Mouse (Mus musculus) heart, embryonic 12.5 days (tissue): ENCODE results near the gene Sh3bgr. TPM values are rescaled to one million over a fixed set of nuclear protein-coding genes. Genes with fewer than 3 reads are reported as not detected.
A peak's percentile ranks its signal among the peaks of the same experiment; 100 is the strongest.

Experiments
- ATAC-seq: fragments of 200-750 bp; cut with Nextera tagmentation; 2 replicates; pipeline ENCODE4 v1.8.0; 2017; ENCODE audit warnings: moderate TSS enrichment, moderate library complexity; ENCODE audit not compliant: insufficient number of reproducible peaks, low FRiP score
- H3K27ac ChIP-seq: fragments of 300-500 bp; sonication (generic); 2 replicates; pipeline ENCODE4 v1.5.1; 2016; ENCODE audit warnings: mild to moderate bottlenecking, moderate library complexity; ENCODE audit not compliant: poor library complexity, severe bottlenecking
- H3K27me3 ChIP-seq: fragments of 300-500 bp; sonication (generic); replicated peaks from 2 replicates; pipeline ENCODE4 v1.6.1; 2016; ENCODE audit warnings: mild to moderate bottlenecking, moderate library complexity
- H3K36me3 ChIP-seq: fragments of 300-500 bp; sonication (generic); 2 replicates; pipeline ENCODE4 v1.6.1; 2016; ENCODE audit warnings: mild to moderate bottlenecking, moderate library complexity
- H3K4me1 ChIP-seq: fragments of 300-500 bp; sonication (generic); replicated peaks from 2 replicates; pipeline ENCODE4 v1.6.1; 2016; ENCODE audit warnings: mild to moderate bottlenecking
- H3K4me2 ChIP-seq: fragments of 300-500 bp; sonication (generic); 2 replicates; pipeline ENCODE4 v1.6.1; 2016; ENCODE audit warnings: mild to moderate bottlenecking, moderate library complexity
- H3K4me3 ChIP-seq: fragments of 300-500 bp; sonication (generic); 2 replicates; pipeline ENCODE4 v1.5.1; 2016; ENCODE audit warnings: mild to moderate bottlenecking
- H3K9ac ChIP-seq: fragments of 300-500 bp; sonication (generic); 2 replicates; pipeline ENCODE4 v1.6.1; 2016; ENCODE audit warnings: mild to moderate bottlenecking, moderate library complexity
- H3K9me3 ChIP-seq: fragments of 300-500 bp; sonication (generic); replicated peaks from 2 replicates; pipeline ENCODE4 v1.6.1; 2016; ENCODE audit warnings: mild to moderate bottlenecking, moderate library complexity
- WGBS: fragments of 180-500 bp; shearing (Covaris S2); methylation state at CpG from one replicate; pipeline ENCODE4 v1.1.7; 2016; 5-methylcytosine and 5-hydroxymethylcytosine counted together
- polyA plus RNA-seq: library from polyadenylated mRNA; unstranded; fragments of >200 nt; fragmentation: Nextera tagmentation; extraction: Ambion mirVana; gene quantifications from 2 replicates; pipeline ENCODE4 v1.2.1, GENCODE M21; 2016

The Sh3bgr gene
- polyA plus RNA-seq, 1 experiment from 2014 or later: 626 TPM

DNA sequence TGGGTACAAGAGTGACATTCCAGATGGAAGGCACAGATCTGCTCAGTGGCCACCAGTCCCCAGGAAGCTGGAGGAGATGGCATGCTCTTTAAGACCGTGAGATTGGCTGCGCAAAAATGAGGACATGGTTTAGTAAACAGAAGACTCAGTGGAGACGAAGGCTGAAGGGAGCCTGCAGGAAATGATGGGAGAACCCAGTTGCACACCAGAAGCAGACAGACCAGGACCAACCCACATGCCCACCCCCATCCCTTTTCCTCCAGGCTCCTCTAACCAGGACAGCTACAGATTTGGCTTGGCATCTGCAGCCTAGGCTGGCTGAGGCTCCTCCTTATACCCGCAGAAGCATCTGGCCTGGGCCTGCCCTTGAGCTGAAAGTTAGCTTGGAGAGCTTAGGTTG is 38.9 kb upstream of the Sh3bgr start:
- H3K4me3 ChIP-seq: no peak overlapping the region
- 77% methylated on average over 4 of the region's 4 CpGs for WGBS
- H3K4me1 ChIP-seq: peaks cover 17% of the 10 kb centered on the region
- 0 out of 2 replicates have a peak, but pooled peaks cover 4% of the 10 kb centered on the region for H3K36me3 ChIP-seq
- no peak overlapping the region for H3K27ac ChIP-seq
- no peak overlapping the region for H3K9ac ChIP-seq
- H3K27me3 ChIP-seq: no peaks in the 10 kb centered on the region
- ATAC-seq: no peak
- H3K9me3 ChIP-seq: no peaks in the 10 kb centered on the region
- no peak overlapping the region for H3K4me2 ChIP-seq

DNA sequence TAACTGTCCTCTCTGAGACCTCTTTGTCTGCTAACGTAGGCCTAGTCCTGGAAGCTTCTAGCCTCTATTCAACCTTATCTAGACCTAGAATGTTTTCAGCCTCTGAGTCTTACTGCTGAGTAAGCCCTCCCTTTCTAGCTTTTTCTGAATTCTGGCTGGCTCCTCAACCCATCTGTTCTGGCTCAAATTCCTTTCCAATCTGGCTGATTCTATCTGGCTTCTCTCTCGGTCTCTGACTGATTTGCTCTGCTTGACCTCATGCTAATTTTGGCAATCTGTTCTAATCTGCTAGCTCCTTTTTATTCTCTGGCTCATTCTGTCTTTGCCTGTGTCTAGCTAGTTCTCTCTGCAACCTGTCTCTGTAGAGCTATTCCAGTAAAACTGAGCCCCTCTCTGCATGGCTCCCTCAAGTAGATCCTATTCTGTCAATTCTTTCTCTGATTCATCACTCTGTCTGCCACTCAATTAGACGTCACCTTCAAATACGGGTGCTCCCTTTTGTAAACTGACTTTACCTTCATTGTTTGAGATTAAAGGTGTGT is 34.5 kb upstream of the Sh3bgr start:
- no peaks in the 10 kb centered on the region for H3K27me3 ChIP-seq
- no peak overlapping the region for H3K4me2 ChIP-seq
- WGBS: 61% methylated on average over 4 of the region's 4 CpGs
- no peaks in the 10 kb centered on the region for H3K36me3 ChIP-seq
- peaks cover 4% of the 10 kb centered on the region; the same call in 1 of the 2 replicates for H3K4me1 ChIP-seq
- H3K4me3 ChIP-seq: no peak overlapping the region
- H3K27ac ChIP-seq: no peak overlapping the region
- ATAC-seq: no peak
- no peaks in the 10 kb centered on the region for H3K9me3 ChIP-seq
- H3K9ac ChIP-seq: no peak overlapping the region

DNA sequence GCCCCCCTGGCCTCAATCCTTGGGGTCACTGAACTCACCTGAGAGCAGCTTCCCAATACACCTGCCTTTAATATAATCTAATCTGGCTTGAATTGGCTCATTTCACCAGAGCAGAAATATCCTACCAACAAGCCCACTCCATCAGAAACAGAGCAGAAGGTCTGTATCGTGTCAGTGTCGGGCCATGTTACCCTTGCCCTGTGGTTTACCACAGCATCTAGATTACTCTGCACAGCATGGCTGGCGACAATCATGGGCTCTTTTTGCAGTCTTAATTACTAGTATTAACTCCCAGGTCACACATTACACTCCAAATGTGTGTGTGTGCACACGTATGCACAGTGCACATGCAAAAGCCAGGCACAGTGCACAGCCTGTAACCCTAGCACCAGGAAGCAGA is 31.4 kb upstream of the Sh3bgr start:
- H3K4me3 ChIP-seq: no peak overlapping the region
- peaks cover 4% of the 10 kb centered on the region; the same call in 1 of the 2 replicates for H3K4me1 ChIP-seq
- H3K9ac ChIP-seq: no peak overlapping the region
- H3K27me3 ChIP-seq: no peaks in the 10 kb centered on the region
- no peaks in the 10 kb centered on the region for H3K36me3 ChIP-seq
- H3K27ac ChIP-seq: no peak overlapping the region
- no peak overlapping the region for H3K4me2 ChIP-seq
- 82% methylated on average over 4 of the region's 4 CpGs for WGBS
- no peak for ATAC-seq
- no peaks in the 10 kb centered on the region for H3K9me3 ChIP-seq

DNA sequence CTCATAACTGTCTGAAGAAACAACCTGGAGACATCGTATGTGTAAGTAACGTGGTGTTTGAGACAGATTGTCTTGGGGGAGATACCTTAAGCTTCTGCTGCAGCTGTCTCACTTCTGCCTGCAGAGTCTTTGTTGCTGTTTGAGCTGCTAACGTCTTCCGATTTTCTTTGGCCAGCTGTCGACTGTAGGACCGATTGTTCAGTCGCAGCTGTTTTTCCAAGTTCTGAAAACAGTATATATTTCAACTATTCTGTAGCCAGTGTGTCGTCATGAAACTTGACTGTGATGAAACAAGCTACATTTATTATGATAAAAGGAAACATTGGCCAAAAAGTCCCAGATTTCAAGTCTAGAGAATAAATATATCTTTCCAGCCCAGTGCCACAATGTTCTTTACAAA is 26.6 kb upstream of the Sh3bgr start:
- no peaks in the 10 kb centered on the region for H3K36me3 ChIP-seq
- no peak overlapping the region for H3K4me3 ChIP-seq
- 73% methylated on average over 8 of the region's 8 CpGs for WGBS
- H3K9ac ChIP-seq: no peak overlapping the region
- no peak overlapping the region for H3K27ac ChIP-seq
- H3K4me2 ChIP-seq: no peak overlapping the region
- H3K4me1 ChIP-seq: peaks cover 5% of the 10 kb centered on the region; the same call in 1 of the 2 replicates
- no peaks in the 10 kb centered on the region for H3K9me3 ChIP-seq
- no peaks in the 10 kb centered on the region for H3K27me3 ChIP-seq
- no peak for ATAC-seq

DNA sequence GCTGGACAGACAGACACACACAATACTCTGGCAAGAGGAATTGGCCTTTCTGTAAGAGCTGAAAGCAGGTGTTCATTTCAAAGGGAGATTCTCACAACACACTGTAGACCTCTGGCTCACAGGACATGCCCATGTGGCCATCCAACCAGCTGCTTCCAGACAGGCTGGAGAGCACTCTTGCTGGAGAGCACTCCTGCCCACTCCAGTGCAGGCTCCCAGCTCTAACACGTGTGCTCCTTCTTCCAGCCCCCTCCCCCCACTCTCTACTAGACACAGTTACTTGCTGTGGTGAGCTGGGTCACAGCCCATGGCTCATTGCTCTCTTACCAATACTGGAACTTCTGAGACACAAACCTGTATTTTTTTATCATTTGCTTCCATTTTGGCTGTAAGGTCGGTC is 24.9 kb upstream of the Sh3bgr start:
- Histone ChIP-seq H3K27ac (no peak overlapping the region), H3K4me3 (no peak overlapping the region), H3K4me2 (no peak overlapping the region), H3K27me3 (no peaks in the 10 kb centered on the region), H3K9ac (no peak overlapping the region), H3K4me1 (peaks cover 5% of the 10 kb centered on the region; the same call in 1 of the 2 replicates), H3K36me3 (no peaks in the 10 kb centered on the region), H3K9me3 (peaks cover 3% of the 10 kb centered on the region; the same call in 1 of the 2 replicates)
- WGBS: 44% methylated on average over 2 of the region's 2 CpGs
- ATAC-seq: peak; percentile 55; the same call in 1 of the 2 replicates

DNA sequence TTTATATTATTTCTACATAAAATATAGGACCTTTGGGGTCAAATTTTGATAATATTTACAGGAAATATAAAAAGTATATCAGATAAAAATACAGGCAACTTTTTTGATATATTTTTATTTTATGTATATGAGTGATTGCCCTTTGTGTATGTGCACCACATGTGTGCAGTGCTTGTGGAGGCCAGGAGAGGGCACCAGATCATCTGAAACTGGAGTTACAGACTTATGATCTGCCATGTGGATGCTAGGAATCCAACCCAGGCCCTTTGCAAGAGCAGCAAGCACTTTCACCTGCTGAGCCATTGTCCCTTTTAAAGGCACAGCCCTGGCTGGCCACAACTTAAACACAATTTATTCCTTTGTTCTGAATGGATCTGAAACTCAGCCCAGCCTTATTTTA is 21.1 kb upstream of the Sh3bgr start:
- Histone ChIP-seq H3K9me3 (peaks cover 3% of the 10 kb centered on the region; the same call in 1 of the 2 replicates), H3K4me2 (no peak overlapping the region), H3K4me1 (peaks cover 5% of the 10 kb centered on the region; the same call in 1 of the 2 replicates), H3K4me3 (no peak overlapping the region), H3K36me3 (no peaks in the 10 kb centered on the region), H3K27me3 (no peaks in the 10 kb centered on the region), H3K27ac (no peak overlapping the region), H3K9ac (no peak overlapping the region)
- no peak for ATAC-seq

DNA sequence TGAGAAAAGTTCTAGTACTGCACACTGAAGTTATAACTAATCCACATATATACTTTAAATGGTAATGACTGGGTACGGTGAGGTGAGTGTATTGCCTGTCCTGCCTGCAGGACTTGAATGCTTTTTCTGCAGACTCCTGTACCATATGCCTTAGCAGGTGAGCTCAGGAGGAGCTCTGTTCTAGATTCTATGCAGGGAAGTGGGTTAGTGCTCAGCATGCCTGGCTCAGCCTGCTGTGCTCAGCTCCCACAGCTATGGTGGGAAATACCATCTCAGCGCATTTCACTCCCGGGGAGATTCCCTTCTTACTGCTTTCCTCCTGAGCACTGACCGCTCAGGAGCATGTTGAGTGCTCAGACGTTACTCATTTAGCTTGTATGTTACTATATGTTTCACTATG is 12.6 kb upstream of the Sh3bgr start:
- ATAC-seq: no peak
- no peak overlapping the region for H3K4me3 ChIP-seq
- H3K27ac ChIP-seq: no peak overlapping the region
- no peak overlapping the region for H3K4me2 ChIP-seq
- H3K9me3 ChIP-seq: peaks cover 4% of the 10 kb centered on the region; the same call in 1 of the 2 replicates
- H3K9ac ChIP-seq: no peak overlapping the region
- 78% methylated on average over 5 of the region's 5 CpGs for WGBS
- H3K4me1 ChIP-seq: peaks cover 5% of the 10 kb centered on the region; the same call in 1 of the 2 replicates
- H3K36me3 ChIP-seq: 0 out of 2 replicates have a peak, but pooled peaks cover 3% of the 10 kb centered on the region
- peaks cover 3% of the 10 kb centered on the region for H3K27me3 ChIP-seq

DNA sequence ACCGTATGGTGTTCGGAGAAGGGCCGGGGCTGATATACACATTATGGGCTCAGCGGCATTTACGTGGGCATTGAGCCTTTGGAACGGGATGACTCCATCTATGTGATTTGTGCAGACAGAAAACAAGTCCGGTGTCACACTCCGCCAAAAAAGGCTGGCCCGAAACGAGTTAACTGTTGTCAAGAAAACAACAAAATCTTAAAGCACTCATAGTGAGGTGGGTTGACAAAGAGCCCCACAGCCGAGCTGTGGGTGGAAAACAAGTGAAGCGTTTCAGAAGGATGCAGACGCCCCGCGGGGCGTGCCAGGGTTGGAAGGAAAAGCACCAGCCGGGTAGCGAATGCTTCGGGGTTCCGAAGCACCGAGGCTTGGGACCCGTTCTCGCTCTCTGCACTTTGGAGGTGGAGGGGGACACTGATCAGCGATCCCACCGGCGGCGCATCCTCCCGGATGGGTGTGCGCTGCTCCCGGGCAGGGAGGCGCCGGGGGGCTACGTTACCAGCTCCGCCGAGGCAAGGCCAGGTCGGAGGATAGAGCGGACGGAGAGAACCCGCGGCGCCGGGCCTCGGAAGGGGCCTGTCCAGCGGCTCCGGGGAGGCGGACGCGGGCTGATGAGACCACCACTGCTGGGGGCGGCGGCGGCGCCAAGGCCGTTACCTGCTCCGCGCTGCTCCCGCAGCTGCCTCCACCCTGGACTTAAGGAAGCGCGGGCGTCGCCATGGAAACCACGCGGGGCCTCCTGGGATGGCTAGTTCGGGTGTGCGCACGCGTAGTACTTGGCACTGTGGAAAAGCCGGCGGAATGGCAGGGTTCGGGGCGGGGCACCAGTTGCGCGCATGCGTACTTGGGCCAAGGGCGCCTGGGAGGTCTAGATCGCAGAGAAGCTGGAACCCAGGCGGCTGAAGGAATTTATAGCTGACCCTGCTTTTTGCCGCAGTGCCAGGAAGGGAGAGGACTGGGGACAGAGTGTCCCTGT is 8.4 kb upstream of the Sh3bgr start, which contains the start of gene Lca5l:
Gene Lca5l (minus strand): TSS at position 741 of the 976 bp plus-strand sequence.
- H3K27ac ChIP-seq: peak within 1 kb of the TSS; percentile 80
- peaks cover 5% of the 10 kb centered on the region; the same call in 1 of the 2 replicates for H3K4me1 ChIP-seq
- H3K4me2 ChIP-seq: peak within 1 kb of the TSS; percentile 76
- peaks cover 3% of the 10 kb centered on the region for H3K27me3 ChIP-seq
- 1% methylated on average over 77 of the region's 77 CpGs for WGBS
- 0 out of 2 replicates have a peak, but pooled peaks cover 7% of the 10 kb centered on the region for H3K9me3 ChIP-seq
- peak within 1 kb of the TSS; percentile 69 for H3K4me3 ChIP-seq
- H3K36me3 ChIP-seq: no peaks in the 10 kb centered on the region
- peak within 1 kb of the TSS; percentile 77 for H3K9ac ChIP-seq
- ATAC-seq: peak; percentile 97

DNA sequence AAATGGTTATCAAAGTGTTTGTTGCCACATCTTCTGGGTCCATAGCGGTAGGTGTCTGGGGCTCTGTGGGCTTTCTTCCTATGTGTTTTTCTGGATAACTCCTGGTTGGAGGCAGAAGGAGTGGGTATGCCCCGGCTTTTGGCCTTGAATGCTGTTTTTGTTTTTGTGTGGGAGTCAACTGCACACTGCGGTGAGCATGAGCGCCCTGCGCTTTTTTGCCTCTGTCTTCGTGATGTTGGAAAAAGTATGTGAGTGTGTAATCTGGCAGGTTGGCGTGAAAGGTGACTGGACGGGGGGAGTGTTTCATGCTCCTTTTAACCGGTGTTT is 415 bp downstream of the Sh3bgr start:
- Histone ChIP-seq H3K4me2 (peak overlapping the region; percentile 76), H3K9ac (peak overlapping the region; percentile 86), H3K27me3 (no peaks in the 10 kb centered on the region), H3K4me1 (peaks cover 28% of the 10 kb centered on the region), H3K36me3 (no peaks in the 10 kb centered on the region), H3K9me3 (no peaks in the 10 kb centered on the region), H3K4me3 (peak overlapping the region; percentile 52), H3K27ac (peak overlapping the region; percentile 97)
- WGBS: 22% methylated on average over 9 of the region's 9 CpGs
- no peak for ATAC-seq

DNA sequence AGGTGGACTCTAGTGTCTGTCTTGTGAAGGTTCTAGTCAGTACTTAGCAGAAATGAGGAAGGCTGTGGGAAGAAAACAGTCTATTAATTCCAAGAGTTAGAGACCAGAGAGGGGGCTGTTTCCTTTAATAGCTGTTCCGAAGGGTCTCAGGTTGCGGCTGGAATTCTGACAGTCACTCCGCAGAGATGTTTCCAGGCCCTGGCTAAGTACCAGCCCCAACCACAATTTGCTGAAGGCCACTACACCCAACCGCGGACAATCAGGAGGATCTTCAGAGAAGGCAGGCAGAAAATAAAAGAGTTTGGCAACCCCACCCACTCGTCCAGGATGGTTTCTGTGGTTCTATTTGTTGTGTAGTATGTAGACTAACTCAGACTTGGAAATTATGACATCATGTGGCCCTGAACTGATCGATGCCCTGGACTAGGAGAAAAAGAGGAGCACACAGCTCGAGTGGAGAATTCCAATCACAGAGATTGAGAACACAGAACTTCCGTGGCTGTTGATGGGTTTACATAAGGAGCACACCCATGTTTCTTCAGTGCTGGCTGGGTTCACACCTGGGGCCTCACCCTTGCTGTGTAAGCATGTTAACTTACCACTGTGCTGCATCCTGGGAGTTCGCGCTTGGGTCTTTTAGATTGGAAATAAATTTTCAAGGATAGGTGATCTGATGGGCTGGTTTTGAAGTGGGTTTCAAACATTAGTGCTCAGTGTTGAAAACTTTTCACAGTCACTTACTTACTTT is 1.4 kb downstream of the Sh3bgr start:
- H3K4me1 ChIP-seq: peaks cover 38% of the 10 kb centered on the region
- peak overlapping the region; percentile 76 for H3K4me2 ChIP-seq
- no peak for ATAC-seq
- H3K9ac ChIP-seq: peak overlapping the region; percentile 86
- no peaks in the 10 kb centered on the region for H3K9me3 ChIP-seq
- no peaks in the 10 kb centered on the region for H3K27me3 ChIP-seq
- peaks cover 2% of the 10 kb centered on the region for H3K36me3 ChIP-seq
- 42% methylated on average over 11 of the region's 11 CpGs for WGBS
- H3K4me3 ChIP-seq: peak overlapping the region; percentile 52
- peak overlapping the region; percentile 97 for H3K27ac ChIP-seq

DNA sequence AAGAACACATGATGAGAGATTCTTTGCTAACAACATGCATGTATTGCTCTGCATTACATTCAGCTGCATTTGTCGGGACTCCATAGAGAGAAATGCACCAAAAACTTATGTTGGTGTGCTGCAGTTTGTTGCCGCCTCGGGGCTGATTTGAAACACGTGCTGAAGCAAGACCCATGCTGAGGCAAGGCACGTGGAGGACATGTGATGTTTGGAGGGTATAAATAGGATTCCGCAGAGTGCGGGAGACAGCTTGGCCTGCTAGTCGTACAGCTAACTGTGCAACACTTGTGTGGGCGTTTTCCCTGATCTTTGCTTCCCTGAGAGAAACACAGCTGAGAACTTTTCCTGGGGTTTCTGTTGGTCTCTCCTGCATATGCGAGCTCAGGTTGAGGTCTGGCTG is 9.5 kb downstream of the Sh3bgr start:
- ATAC-seq: no peak
- Histone ChIP-seq H3K4me1 (peaks cover 77% of the 10 kb centered on the region), H3K27me3 (no peaks in the 10 kb centered on the region), H3K4me2 (no peak overlapping the region), H3K27ac (peak overlapping the region; percentile 94), H3K36me3 (peaks cover 36% of the 10 kb centered on the region), H3K4me3 (no peak overlapping the region), H3K9ac (peak overlapping the region; percentile 27; the same call in 1 of the 2 replicates), H3K9me3 (no peaks in the 10 kb centered on the region)
- 53% methylated on average over 10 of the region's 10 CpGs for WGBS
